In the genomic region with DNA sequence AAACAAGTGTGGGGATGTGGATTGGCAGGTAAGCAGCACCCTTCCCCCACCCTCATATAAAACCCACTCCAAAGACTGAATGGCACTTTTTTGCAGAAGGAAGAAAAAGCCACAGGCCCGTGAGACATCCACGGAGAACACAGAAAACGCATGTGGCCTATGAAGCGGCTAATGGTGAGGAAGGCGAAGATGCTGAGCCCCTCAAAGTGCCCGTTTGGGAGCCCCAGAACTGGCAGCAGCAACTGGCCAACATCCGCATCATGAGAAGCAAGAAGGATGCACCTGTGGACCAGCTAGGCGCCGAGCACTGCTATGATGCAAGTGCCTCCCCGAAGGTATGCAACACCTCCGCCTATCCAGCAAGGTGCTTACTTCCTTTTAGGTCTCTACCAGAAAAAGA, we compare ENCODE assay signal across 15 mouse cellular contexts. TPM values are rescaled to one million over a fixed set of nuclear protein-coding genes. Genes with fewer than 3 reads are reported as not detected.
DNase-seq lines count a peak whose midpoint lies in the region; ATAC-seq and TF ChIP-seq lines count a peak whose summit lies in the region.
"Had no signal": no experiment of that assay in that cellular context is flagged by ENCODE, and none has a peak within 500 bp of the region (broad histone marks: within the 10 kb centered on the region; RNA-seq: fewer than 3 reads in every experiment).

No protein-coding gene starts in this region.

- WGBS in kidney, adult 2 months: 95% methylated on average over 11 of the region's 11 CpGs
- WGBS in lung, postnatal 0 days: 92% methylated on average over 11 of the region's 11 CpGs
- 94% methylated on average over 11 of the region's 11 CpGs for WGBS in heart, postnatal 0 days
- 92% methylated on average over 11 of the region's 11 CpGs for WGBS in small intestine, adult 2 months

- no peak for TF ChIP-seq CTCF in kidney, adult 2 months (conservative IDR thresholded peaks at IDR 0.05; ENCODE audit: insufficient read depth, insufficient read length, low read depth, low read length)
- TF ChIP-seq CTCF in lung, postnatal 0 days (IDR thresholded peaks at IDR 0.05): no peak
- TF ChIP-seq CTCF in heart, postnatal 0 days (IDR thresholded peaks at IDR 0.05; ENCODE audit: low read depth): no peak
- TF ChIP-seq CTCF in small intestine, adult 2 months (IDR thresholded peaks at IDR 0.05; ENCODE audit: extremely low read depth, insufficient read length, insufficient replicate concordance, low read depth, low read length): no peak

- H3K4me1 ChIP-seq in kidney, adult 2 months (ENCODE audit: control insufficient read depth, insufficient read depth, low read length): peaks cover 15% of the 10 kb centered on the region; the same call in 1 of the 2 replicates
- peaks cover 40% of the 10 kb centered on the region for H3K4me1 ChIP-seq in lung, postnatal 0 days (ENCODE audit: insufficient read depth, low read depth, low read length)
- H3K4me1 ChIP-seq in heart, postnatal 0 days (ENCODE audit: control insufficient read depth, insufficient read depth): peaks cover 16% of the 10 kb centered on the region
- H3K4me1 ChIP-seq in small intestine, adult 2 months (ENCODE audit: control insufficient read depth, insufficient read depth, insufficient read length, low read length): peaks cover 9% of the 10 kb centered on the region

- H3K9ac ChIP-seq in lung, postnatal 0 days (replicated peaks; ENCODE audit: low read depth): no peak overlapping the region
- H3K9ac ChIP-seq in heart, postnatal 0 days (replicated peaks; ENCODE audit: low read depth, low read length): no peak overlapping the region

- no peak for TF ChIP-seq EP300 in lung, postnatal 0 days (IDR thresholded peaks at IDR 0.05)
- no peak for TF ChIP-seq EP300 in heart, postnatal 0 days (IDR thresholded peaks at IDR 0.05; ENCODE audit: low read depth)

- no peak for DNase-seq in kidney, adult 2 months
- DNase-seq in kidney, postnatal 4 days: no peak
- no peak for DNase-seq in lung, postnatal 0 days (ENCODE audit: low spot score)
- no peak for DNase-seq in lung, postnatal 10 days
- no peak for DNase-seq in heart, postnatal 0 days (ENCODE audit: low spot score)
- DNase-seq in urinary bladder, adult 2 months (ENCODE audit: low spot score): no peak
- no peak for DNase-seq in thymus, postnatal 0 days (ENCODE audit: low spot score)
- DNase-seq: cerebellum, postnatal 14 days; left cerebral cortex, postnatal 4 days; right cerebral cortex, postnatal 25 days had no signal

- ATAC-seq in lung, postnatal 0 days: no peak
- no peak for ATAC-seq in heart, postnatal 0 days (ENCODE audit: insufficient read depth, low read depth)

- H3K4me2 ChIP-seq in lung, postnatal 0 days (replicated peaks; ENCODE audit: low read depth, low read length): peak overlapping the region; percentile 95; the same call in 1 of the 2 replicates
- no peak overlapping the region for H3K4me2 ChIP-seq in heart, postnatal 0 days (ENCODE audit: low read depth, low read length)

- TF ChIP-seq POLR2A in kidney, adult 2 months (IDR thresholded peaks at IDR 0.05; ENCODE audit: low read depth, low read length): no peak
- no peak for TF ChIP-seq POLR2A in small intestine, adult 2 months (IDR thresholded peaks at IDR 0.05; ENCODE audit: low read depth, low read length)

- H3K27ac ChIP-seq in kidney, adult 2 months (ENCODE audit: insufficient read depth, low read depth, low read length): peak overlapping the region; percentile 88
- peak overlapping the region; percentile 97 for H3K27ac ChIP-seq in lung, postnatal 0 days (ENCODE audit: low read length)
- H3K27ac ChIP-seq in heart, postnatal 0 days (ENCODE audit: low read depth): peak overlapping the region; percentile 80; the same call in 1 of the 2 replicates
- peak overlapping the region; percentile 62; the same call in 1 of the 2 replicates for H3K27ac ChIP-seq in small intestine, adult 2 months (ENCODE audit: insufficient read depth, low read depth, low read length)

- H3K36me3 ChIP-seq in kidney, adult 2 months (ENCODE audit: control insufficient read depth, insufficient read depth, low read length): no peaks in the 10 kb centered on the region
- H3K36me3 ChIP-seq in lung, postnatal 0 days (ENCODE audit: insufficient read depth, low read length): peaks cover 15% of the 10 kb centered on the region
- H3K36me3 ChIP-seq in heart, postnatal 0 days (replicated peaks; ENCODE audit: control insufficient read depth, insufficient read depth, low read length): peaks cover 20% of the 10 kb centered on the region
- H3K36me3 ChIP-seq in small intestine, adult 2 months (ENCODE audit: control insufficient read depth, insufficient read depth, low read length): peaks cover 4% of the 10 kb centered on the region

- no peak overlapping the region for H3K4me3 ChIP-seq in kidney, adult 2 months (ENCODE audit: insufficient read depth, low read depth, low read length)
- H3K4me3 ChIP-seq in lung, postnatal 0 days (ENCODE audit: low read depth, low read length): no peak overlapping the region
- H3K4me3 ChIP-seq in heart, postnatal 0 days (ENCODE audit: low read depth, low read length): no peak overlapping the region
- no peak overlapping the region for H3K4me3 ChIP-seq in small intestine, adult 2 months (ENCODE audit: low read depth, low read length)

- H3K27me3 ChIP-seq in kidney, adult 2 months (replicated peaks; ENCODE audit: control insufficient read depth, insufficient read depth, low read length): no peaks in the 10 kb centered on the region
- no peaks in the 10 kb centered on the region for H3K27me3 ChIP-seq in lung, postnatal 0 days (replicated peaks; ENCODE audit: insufficient read depth, low read length)
- no peaks in the 10 kb centered on the region for H3K27me3 ChIP-seq in heart, postnatal 0 days (ENCODE audit: control insufficient read depth, insufficient read depth, low read length)
- no peaks in the 10 kb centered on the region for H3K27me3 ChIP-seq in small intestine, adult 2 months (ENCODE audit: control insufficient read depth, insufficient read depth, low read length)

- no peaks in the 10 kb centered on the region for H3K9me3 ChIP-seq in lung, postnatal 0 days (ENCODE audit: low read length)
- no peaks in the 10 kb centered on the region for H3K9me3 ChIP-seq in heart, postnatal 0 days (replicated peaks; ENCODE audit: control insufficient read depth, low read length)

RNA-seq across cellular contexts. Expression of a gene that starts 1.4 kb away (rescaled TPM):
- polyA plus RNA-seq in kidney, adult 2 months (2012; rRNA removed): 13.6 and 15.8 TPM in 2 replicates
- polyA plus RNA-seq in lung, postnatal 0 days (2015; fragmentation: Nextera tagmentation; extraction: Ambion mirVana): 13.6 and 13.8 TPM in 2 replicates
- 3.7 and 10.0 TPM in 2 replicates for total RNA-seq in heart, postnatal 0 days (2014; rRNA removed; ENCODE audit: low replicate concordance)
- 5.7 and 7.3 TPM in 2 replicates for polyA plus RNA-seq in heart, postnatal 0 days (2015; fragmentation: Nextera tagmentation; extraction: Ambion mirVana)
- 6.0 and 7.2 TPM in 2 replicates for polyA plus RNA-seq in small intestine, adult 2 months (2012; rRNA removed)
- polyA plus RNA-seq in urinary bladder, adult 2 months (2012; rRNA removed): 21.7 and 22.0 TPM in 2 replicates
- 8.2 and 10.4 TPM in 2 replicates for polyA plus RNA-seq in thymus, postnatal 0 days (2015; fragmentation: Nextera tagmentation; extraction: Ambion mirVana)

RNA-seq across cellular contexts. Expression of a gene that starts 1.4 kb away (rescaled TPM):
- polyA plus RNA-seq in kidney, adult 2 months (2012; rRNA removed): 152 and 174 TPM in 2 replicates
- 31.7 and 32.8 TPM in 2 replicates for polyA plus RNA-seq in lung, postnatal 0 days (2015; fragmentation: Nextera tagmentation; extraction: Ambion mirVana)
- total RNA-seq in heart, postnatal 0 days (2014; rRNA removed; ENCODE audit: low replicate concordance): 55.4 and 88.7 TPM in 2 replicates
- polyA plus RNA-seq in heart, postnatal 0 days (2015; fragmentation: Nextera tagmentation; extraction: Ambion mirVana): 29.2 and 34.4 TPM in 2 replicates
- polyA plus RNA-seq in small intestine, adult 2 months (2012; rRNA removed): 52.8 and 83.5 TPM in 2 replicates
- 95.3 and 112 TPM in 2 replicates for polyA plus RNA-seq in urinary bladder, adult 2 months (2012; rRNA removed)
- 25.0 and 26.0 TPM in 2 replicates for polyA plus RNA-seq in thymus, postnatal 0 days (2015; fragmentation: Nextera tagmentation; extraction: Ambion mirVana)

RNA-seq across cellular contexts. Expression of a gene that starts 16.3 kb away (rescaled TPM):
- 111 and 123 TPM in 2 replicates for polyA plus RNA-seq in kidney, adult 2 months (2012; rRNA removed)
- 316 and 341 TPM in 2 replicates for polyA plus RNA-seq in lung, postnatal 0 days (2015; fragmentation: Nextera tagmentation; extraction: Ambion mirVana)
- total RNA-seq in heart, postnatal 0 days (2014; rRNA removed; ENCODE audit: low replicate concordance): 87.9 and 118 TPM in 2 replicates
- polyA plus RNA-seq in heart, postnatal 0 days (2015; fragmentation: Nextera tagmentation; extraction: Ambion mirVana): 61.9 and 68.1 TPM in 2 replicates
- polyA plus RNA-seq in small intestine, adult 2 months (2012; rRNA removed): 35.6 and 44.9 TPM in 2 replicates
- 59.2 and 63.5 TPM in 2 replicates for polyA plus RNA-seq in urinary bladder, adult 2 months (2012; rRNA removed)
- polyA plus RNA-seq in thymus, postnatal 0 days (2015; fragmentation: Nextera tagmentation; extraction: Ambion mirVana): 11.3 and 11.9 TPM in 2 replicates

RNA-seq across cellular contexts. Expression of a gene that starts 24.4 kb away (rescaled TPM):
- not detected in 2 replicates for polyA plus RNA-seq in kidney, adult 2 months (2012; rRNA removed)
- 8.6 and 10.3 TPM in 2 replicates for polyA plus RNA-seq in lung, postnatal 0 days (2015; fragmentation: Nextera tagmentation; extraction: Ambion mirVana)
- not detected in 2 replicates for total RNA-seq in heart, postnatal 0 days (2014; rRNA removed; ENCODE audit: low replicate concordance)
- not detected in 2 replicates for polyA plus RNA-seq in heart, postnatal 0 days (2015; fragmentation: Nextera tagmentation; extraction: Ambion mirVana)
- polyA plus RNA-seq in small intestine, adult 2 months (2012; rRNA removed): 2.0 and 6.5 TPM in 2 replicates
- 0.62 and 0.80 TPM in 2 replicates for polyA plus RNA-seq in urinary bladder, adult 2 months (2012; rRNA removed)
- 0.21 TPM in 1 of 2 replicates, not detected in the other for polyA plus RNA-seq in thymus, postnatal 0 days (2015; fragmentation: Nextera tagmentation; extraction: Ambion mirVana)
- total RNA-seq: neutrophil, adult 5-6 weeks had no signal
- polyA plus RNA-seq: brain, embryonic 14.5 days; erythroblast, embryonic 14.5 days; midbrain, embryonic 11.5 days had no signal

RNA-seq across cellular contexts. Expression of a gene that starts 35.7 kb away (rescaled TPM):
- polyA plus RNA-seq in kidney, adult 2 months (2012; rRNA removed): 44.3 and 57.6 TPM in 2 replicates
- 10.5 and 11.9 TPM in 2 replicates for polyA plus RNA-seq in lung, postnatal 0 days (2015; fragmentation: Nextera tagmentation; extraction: Ambion mirVana)
- 25.4 and 27.5 TPM in 2 replicates for total RNA-seq in heart, postnatal 0 days (2014; rRNA removed; ENCODE audit: low replicate concordance)
- 7.8 TPM in 2 replicates for polyA plus RNA-seq in heart, postnatal 0 days (2015; fragmentation: Nextera tagmentation; extraction: Ambion mirVana)
- 41.1 and 85.8 TPM in 2 replicates for polyA plus RNA-seq in small intestine, adult 2 months (2012; rRNA removed)
- 42.9 and 54.2 TPM in 2 replicates for polyA plus RNA-seq in urinary bladder, adult 2 months (2012; rRNA removed)
- 11.6 and 14.5 TPM in 2 replicates for polyA plus RNA-seq in thymus, postnatal 0 days (2015; fragmentation: Nextera tagmentation; extraction: Ambion mirVana)
